9 mouse cellular contexts compared by ENCODE assay signal in the genomic region with DNA sequence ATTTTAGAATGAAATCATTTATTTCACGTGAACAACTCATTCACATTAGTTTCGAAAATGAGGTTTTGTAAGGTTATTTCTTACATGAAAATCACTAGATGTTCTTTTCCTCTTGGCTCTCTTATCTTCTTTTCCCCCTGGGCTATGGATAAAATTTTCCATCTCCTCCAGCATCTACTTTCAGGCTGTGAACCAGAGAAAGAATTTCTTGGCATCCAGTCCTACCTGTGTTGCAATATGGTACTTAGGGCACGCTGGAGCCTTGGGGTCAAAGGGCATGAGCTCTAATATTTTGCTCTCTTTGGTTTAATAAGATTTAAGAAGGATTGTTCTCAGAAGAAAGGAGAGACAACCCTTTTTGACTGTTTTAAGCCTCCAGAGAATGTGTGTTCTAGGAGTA.
DNase-seq lines count a peak whose midpoint lies in the region.
"Had no signal": no experiment of that assay in that cellular context is flagged by ENCODE, and none has a peak within 500 bp of the region (broad histone marks: within the 10 kb centered on the region; RNA-seq: fewer than 3 reads in every experiment).

No protein-coding gene starts in this region.

- DNase-seq in heart, postnatal 25 days (ENCODE audit: low spot score), result peak; percentile 17
- DNase-seq in heart, postnatal 36 days, result no peak
- DNase-seq in testis, postnatal 14 days (ENCODE audit: low spot score), result peak; percentile 35
- no peak for DNase-seq in testis, postnatal 10 days (ENCODE audit: low spot score)
- peak; percentile 47 to 51 for DNase-seq in kidney, postnatal 25 days
- DNase-seq in ovary, postnatal 14 days (ENCODE audit: low spot score), result no peak
- DNase-seq in spleen, postnatal 4 days (ENCODE audit: low spot score in 2 of 2), result no peak
- DNase-seq: cerebellum, adult 2 months; right cerebral cortex, postnatal 14 days had no signal

- intact Hi-C loops in heart, postnatal 25 days (cut with DNase I), result no loop called here
- intact Hi-C loops in heart, postnatal 36 days (cut with DNase I), result no loop called here

Comparison
In these comparisons a context has a peak if more than half of its experiments do, and no peak if none do; other contexts are left out.
1. DNase-seq: peak in heart, postnatal 25 days (single experiment), testis, postnatal 14 days (single experiment) and kidney, postnatal 25 days (2 of 2); none in heart, postnatal 36 days (0 of 2), testis, postnatal 10 days (single experiment), ovary, postnatal 14 days (single experiment) and spleen, postnatal 4 days (0 of 2).